Mouse (Mus musculus) midbrain, embryonic 10.5 days (tissue): Measurements from ENCODE around the gene Nprl2. TPM values are rescaled to one million over a fixed set of nuclear protein-coding genes. Genes with fewer than 3 reads are reported as not detected.

Source experiments
- DNase-seq: peaks from one replicate; pipeline ENCODE4 v3.0.0-alpha.2; 2017; ENCODE audit warnings: low spot score
- H3K27ac ChIP-seq: fragments of 300-500 bp; sonication (generic); replicated peaks from 2 replicates; pipeline ENCODE4 v1.5.1; 2016; ENCODE audit warnings: mild to moderate bottlenecking
- H3K27me3 ChIP-seq: fragments of 300-500 bp; sonication (generic); 2 replicates; pipeline ENCODE4 v1.6.1; 2016; ENCODE audit warnings: low read depth, mild to moderate bottlenecking; ENCODE audit not compliant: poor library complexity, severe bottlenecking
- H3K36me3 ChIP-seq: fragments of 300-500 bp; sonication (generic); 2 replicates; pipeline ENCODE4 v1.6.1; 2016; ENCODE audit warnings: mild to moderate bottlenecking, moderate library complexity
- H3K4me1 ChIP-seq: fragments of 300-500 bp; sonication (generic); 2 replicates; pipeline ENCODE4 v1.6.1; 2016
- H3K4me3 ChIP-seq: fragments of 300-500 bp; sonication (generic); 2 replicates; pipeline ENCODE4 v1.5.1; 2016; ENCODE audit warnings: mild to moderate bottlenecking, moderate library complexity
- H3K9me3 ChIP-seq: fragments of 300-500 bp; sonication (generic); replicated peaks from 2 replicates; pipeline ENCODE4 v1.6.1; 2016; ENCODE audit warnings: mild to moderate bottlenecking
- WGBS: fragments of 180-500 bp; shearing (Covaris S2); methylation state at CpG from one replicate; pipeline ENCODE4 v1.1.7; 2016; 5-methylcytosine and 5-hydroxymethylcytosine counted together
- polyA plus RNA-seq: library from polyadenylated mRNA; unstranded; fragments of >200 nt; fragmentation: Nextera tagmentation; extraction: Ambion mirVana; gene quantifications from 2 replicates; pipeline ENCODE4 v1.2.1, GENCODE M21; 2016

Gene Nprl2
- polyA plus RNA-seq, 1 experiment from 2014 or later, result 37.1 TPM

DNA sequence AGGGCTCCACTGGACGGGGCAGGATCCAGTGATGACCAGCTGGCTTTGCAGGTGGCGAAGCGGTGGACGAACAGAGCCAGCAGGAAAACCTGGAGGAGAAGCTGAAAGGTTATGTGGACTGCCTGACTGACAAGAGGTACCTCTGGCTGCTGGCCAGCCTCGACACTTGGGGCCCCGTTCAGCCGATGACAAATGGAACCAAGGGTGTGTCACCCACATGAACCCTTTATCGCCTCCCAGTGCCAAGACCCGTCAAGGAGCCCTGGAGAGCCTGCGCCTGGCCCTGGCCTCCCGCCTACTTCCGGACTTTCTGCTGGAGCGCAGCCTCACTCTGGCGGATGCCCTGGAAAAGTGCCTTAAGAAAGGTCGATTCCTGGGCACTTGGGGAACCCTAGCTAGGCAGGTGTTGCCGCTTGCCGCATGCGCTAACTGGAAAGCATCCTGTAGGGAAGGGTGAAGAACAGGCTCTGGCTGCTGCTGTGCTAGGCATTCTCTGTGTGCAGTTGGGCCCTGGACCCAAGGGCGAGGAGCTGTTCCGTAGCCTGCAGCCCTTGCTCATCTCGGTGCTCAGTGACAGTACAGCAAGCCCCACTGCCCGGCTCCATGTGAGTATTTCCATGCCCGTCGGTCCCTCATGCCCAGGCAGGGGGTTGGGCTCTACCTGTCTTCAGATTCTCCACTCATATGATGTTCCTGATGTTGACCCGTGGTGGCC is 48.2 kb downstream of the Nprl2 start:
- no peaks in the 10 kb centered on the region for H3K27me3 ChIP-seq
- H3K36me3 ChIP-seq, result peaks cover 58% of the 10 kb centered on the region
- no peak overlapping the region for H3K27ac ChIP-seq
- H3K4me1 ChIP-seq, result peaks cover 42% of the 10 kb centered on the region
- DNase-seq, result no peak
- H3K4me3 ChIP-seq, result 0 out of 2 replicates have a peak overlapping the region, but pooled peaks have one; percentile 10
- H3K9me3 ChIP-seq, result no peaks in the 10 kb centered on the region
- WGBS, result 92% methylated on average over 25 of the region's 25 CpGs

DNA sequence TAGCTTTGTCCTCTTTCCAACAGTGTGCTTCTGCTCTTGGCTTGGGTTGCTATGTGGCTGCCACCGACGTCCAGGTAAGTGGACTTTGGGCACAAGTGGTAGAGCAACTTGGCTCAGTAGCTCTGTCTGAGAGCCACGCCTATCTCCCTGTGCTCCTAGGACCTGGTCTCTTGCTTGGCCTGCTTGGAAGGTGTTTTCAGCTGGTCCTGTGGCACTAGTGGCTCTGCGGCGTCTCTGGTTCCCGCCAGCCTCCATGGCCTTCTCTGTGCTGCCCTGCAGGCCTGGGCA is 48.7 kb downstream of the Nprl2 start:
- H3K27ac ChIP-seq, result no peak overlapping the region
- H3K9me3 ChIP-seq, result no peaks in the 10 kb centered on the region
- no peak overlapping the region for H3K4me3 ChIP-seq
- peaks cover 58% of the 10 kb centered on the region for H3K36me3 ChIP-seq
- no peaks in the 10 kb centered on the region for H3K27me3 ChIP-seq
- peaks cover 42% of the 10 kb centered on the region for H3K4me1 ChIP-seq
- no peak for DNase-seq
- 95% methylated on average over 6 of the region's 6 CpGs for WGBS

DNA sequence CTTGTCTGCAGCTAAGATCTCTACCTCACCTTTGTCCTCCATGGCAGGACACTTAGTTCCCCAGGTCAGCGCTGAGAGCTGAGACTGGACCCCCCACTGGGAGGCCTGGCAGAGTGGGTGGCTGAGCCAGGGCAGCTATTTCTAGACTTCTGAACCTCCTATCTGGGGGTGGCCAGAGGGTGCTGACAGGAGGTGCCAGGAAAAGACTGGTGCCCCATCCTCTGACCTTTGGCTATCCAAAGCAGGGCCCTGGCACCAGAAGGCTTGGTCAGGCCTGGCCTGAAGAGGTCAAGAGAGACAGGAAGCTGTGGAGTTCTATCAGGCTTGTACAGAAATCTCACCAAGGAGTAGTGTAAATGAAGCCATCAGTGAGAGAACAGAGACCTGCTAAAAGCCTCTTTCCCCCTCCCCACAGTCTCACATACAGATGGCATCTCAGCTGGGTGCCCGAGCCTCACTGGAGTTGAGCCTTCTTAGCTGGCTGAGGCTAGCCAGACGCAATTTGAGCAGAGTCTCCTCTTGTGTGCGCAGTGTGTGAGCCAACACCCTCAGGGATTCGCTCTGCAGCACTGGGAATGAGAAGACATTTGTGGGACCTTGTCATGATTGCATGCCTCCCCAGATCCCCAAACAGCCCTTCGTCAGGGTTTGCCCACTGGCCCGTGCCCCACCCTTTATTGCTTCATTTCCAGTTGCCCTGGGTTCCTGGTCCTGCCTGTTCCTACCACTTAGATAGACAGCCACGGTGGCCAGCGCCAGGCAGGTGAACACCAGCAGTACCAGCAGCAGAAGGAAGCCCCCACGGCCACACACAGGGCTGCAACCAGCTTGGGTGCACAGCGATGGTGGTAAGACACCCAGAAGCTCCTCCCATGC is 51.3 kb downstream of the Nprl2 start:
- DNase-seq, result no peak
- no peaks in the 10 kb centered on the region for H3K27me3 ChIP-seq
- H3K4me1 ChIP-seq, result peaks cover 29% of the 10 kb centered on the region
- H3K4me3 ChIP-seq, result no peak overlapping the region
- WGBS, result 87% methylated on average over 11 of the region's 11 CpGs
- H3K27ac ChIP-seq, result 0 out of 2 replicates have a peak overlapping the region, but pooled peaks have one; percentile 28
- H3K9me3 ChIP-seq, result no peaks in the 10 kb centered on the region
- peaks cover 60% of the 10 kb centered on the region for H3K36me3 ChIP-seq

DNA sequence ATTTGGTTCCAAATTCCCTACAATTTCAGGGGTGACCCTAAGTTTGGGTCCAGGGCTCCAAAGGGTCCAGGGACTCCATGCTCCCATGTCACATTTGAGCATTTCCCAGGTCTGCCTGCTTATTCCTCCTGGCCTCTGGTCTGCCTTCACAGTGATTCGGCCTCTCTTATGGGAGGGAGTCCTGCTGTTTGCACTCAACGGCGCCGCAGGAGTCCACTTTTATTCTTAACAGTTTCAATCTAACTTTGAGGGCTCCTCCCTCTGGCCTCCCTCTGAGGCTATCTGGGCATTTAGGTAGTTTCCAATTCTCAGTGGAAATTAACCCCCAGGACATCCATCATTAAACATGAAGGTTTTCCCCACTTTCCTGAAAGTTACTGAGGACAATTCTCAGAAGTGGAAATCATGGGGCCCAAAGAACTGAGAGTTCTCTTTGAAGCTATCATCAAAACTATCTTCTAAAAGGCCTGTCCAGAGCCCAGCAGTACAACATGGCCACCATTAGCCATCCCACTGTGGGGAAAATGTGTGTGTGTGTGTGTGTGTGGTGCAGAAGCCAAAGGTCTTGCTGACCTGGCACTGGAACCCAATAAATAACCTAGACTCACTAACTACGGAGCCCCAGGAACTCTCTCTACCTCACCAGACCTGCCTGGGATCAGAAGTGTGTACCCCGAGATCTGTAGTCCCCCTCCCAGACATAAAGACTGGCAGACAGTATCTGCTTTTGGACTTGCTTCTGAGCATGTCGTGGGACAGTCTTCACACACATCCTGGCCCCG is 52.4 kb downstream of the Nprl2 start:
- WGBS, result 82% methylated on average over 8 of the region's 8 CpGs
- Histone ChIP-seq H3K4me1 (peaks cover 19% of the 10 kb centered on the region; the same call in 1 of the 2 replicates), H3K27ac (no peak overlapping the region), H3K27me3 (peaks cover 9% of the 10 kb centered on the region), H3K9me3 (no peaks in the 10 kb centered on the region), H3K36me3 (peaks cover 57% of the 10 kb centered on the region), H3K4me3 (no peak overlapping the region)
- DNase-seq, result no peak

Other genes with a start within 250 kb of the Nprl2 start
- 7.3 and 7.5 TPM in 2 replicates for gene Cish, start 246.2 kb upstream of the Nprl2 start, polyA plus RNA-seq
- gene Hemk1, start 203.9 kb upstream of the Nprl2 start, polyA plus RNA-seq, result 13.5 and 15.2 TPM in 2 replicates
- gene 6430571L13Rik, start 201.6 kb upstream of the Nprl2 start, polyA plus RNA-seq, result 1.8 and 2.5 TPM in 2 replicates
- 1.00 and 1.7 TPM in 2 replicates for gene Cacna2d2, start 142.6 kb upstream of the Nprl2 start, polyA plus RNA-seq
- gene Tmem115, start 8.3 kb upstream of the Nprl2 start, polyA plus RNA-seq, result 38.6 and 39.5 TPM in 2 replicates
- 20.5 and 22.6 TPM in 2 replicates for gene Cyb561d2, start within 50 bp of the Nprl2 start, polyA plus RNA-seq
- 0.75 and 1.1 TPM in 2 replicates for gene Zmynd10, start 5.1 kb downstream of the Nprl2 start, polyA plus RNA-seq
- gene Rassf1, start 9.3 kb downstream of the Nprl2 start, polyA plus RNA-seq, result 54.2 and 54.8 TPM in 2 replicates
- gene Tusc2, start 21.0 kb downstream of the Nprl2 start, polyA plus RNA-seq, result 79.2 and 84.3 TPM in 2 replicates
- gene Hyal2, start 25.7 kb downstream of the Nprl2 start, polyA plus RNA-seq, result 143 and 150 TPM in 2 replicates
- gene Hyal1, start 34.7 kb downstream of the Nprl2 start, polyA plus RNA-seq, result 6.8 and 9.3 TPM in 2 replicates
- gene Naa80, start 36.7 kb downstream of the Nprl2 start, polyA plus RNA-seq, result 17.6 and 18.2 TPM in 2 replicates
- gene Hyal3, start 38.6 kb downstream of the Nprl2 start, polyA plus RNA-seq, result 0.62 and 0.96 TPM in 2 replicates
- gene Ifrd2, start 45.4 kb downstream of the Nprl2 start, polyA plus RNA-seq, result 46.3 and 56.8 TPM in 2 replicates
- 1.8 and 3.2 TPM in 2 replicates for gene Sema3b, start 67.0 kb downstream of the Nprl2 start, polyA plus RNA-seq
- gene Gnai2, start 93.1 kb downstream of the Nprl2 start, polyA plus RNA-seq, result 629 and 656 TPM in 2 replicates
- gene Slc38a3, start 127.3 kb downstream of the Nprl2 start, polyA plus RNA-seq, result 9.3 and 11.6 TPM in 2 replicates
- 3.2 and 3.6 TPM in 2 replicates for gene Gnat1, start 137.5 kb downstream of the Nprl2 start, polyA plus RNA-seq
- 14.9 and 17.2 TPM in 2 replicates for gene Sema3f, start 168.2 kb downstream of the Nprl2 start, polyA plus RNA-seq
- gene Rbm5, start 228.8 kb downstream of the Nprl2 start, polyA plus RNA-seq, result 200 and 220 TPM in 2 replicates